Mouse (Mus musculus) heart, postnatal 0 days (tissue): ENCODE measurements around the gene Scamp2. TPM values are rescaled to one million over a fixed set of nuclear protein-coding genes. Genes with fewer than 3 reads are reported as not detected.

Experiments
- ATAC-seq: fragments of 200-750 bp; cut with Nextera tagmentation; 2 replicates; pipeline ENCODE4 v1.8.0; 2017; ENCODE audit warnings: low read depth, moderate number of reproducible peaks, moderate library complexity; ENCODE audit not compliant: insufficient read depth
- DNase-seq: peaks from one replicate; pipeline ENCODE4 v3.0.0-alpha.2; 2016; ENCODE audit warnings: low spot score
- H3K27ac ChIP-seq: fragments of 300-500 bp; sonication (generic); 2 replicates; pipeline ENCODE4 v1.5.1; 2014; ENCODE audit warnings: low read depth, mild to moderate bottlenecking
- H3K27me3 ChIP-seq: fragments of 300-500 bp; sonication (generic); 2 replicates; pipeline ENCODE4 v1.6.1; 2014; ENCODE audit warnings: low read length, mixed read lengths; ENCODE audit not compliant: control insufficient read depth, insufficient read depth
- H3K36me3 ChIP-seq: fragments of 300-500 bp; sonication (generic); replicated peaks from 2 replicates; pipeline ENCODE4 v1.6.1; 2014; ENCODE audit warnings: low read length, mixed read lengths; ENCODE audit not compliant: control insufficient read depth, insufficient read depth
- H3K4me1 ChIP-seq: fragments of 300-500 bp; sonication (generic); 2 replicates; pipeline ENCODE4 v1.6.1; 2014; ENCODE audit warnings: antibody characterized with exemption; ENCODE audit not compliant: control insufficient read depth, insufficient read depth
- H3K4me2 ChIP-seq: fragments of 300-500 bp; sonication (generic); 2 replicates; pipeline ENCODE4 v1.6.1; 2014; ENCODE audit warnings: low read depth, mild to moderate bottlenecking, low read length, moderate library complexity
- H3K4me3 ChIP-seq: fragments of 300-500 bp; sonication (generic); 2 replicates; pipeline ENCODE4 v1.5.1; 2014; ENCODE audit warnings: low read depth, low read length
- H3K9ac ChIP-seq: fragments of 300-500 bp; sonication (generic); replicated peaks from 2 replicates; pipeline ENCODE4 v1.6.1; 2014; ENCODE audit warnings: low read depth, low read length, mixed read lengths
- H3K9me3 ChIP-seq: fragments of 300-500 bp; sonication (generic); replicated peaks from 2 replicates; pipeline ENCODE4 v1.6.1; 2016; ENCODE audit warnings: low read length; ENCODE audit not compliant: control insufficient read depth
- CTCF ChIP-seq: IDR thresholded peaks from 2 replicates; pipeline ENCODE4 v1.5.1; 2016; ENCODE audit warnings: antibody characterized with exemption, control low read depth, low read depth
- EP300 ChIP-seq: IDR thresholded peaks from 2 replicates; pipeline ENCODE4 v1.6.1; 2016; ENCODE audit warnings: antibody characterized with exemption, low read depth
- WGBS: fragments of 180-500 bp; shearing (Covaris S2); extraction: QIAGEN DNeasy Blood & Tissue Kit; methylation state at CpG from one replicate; pipeline ENCODE4 v1.1.7; 2014; 5-methylcytosine and 5-hydroxymethylcytosine counted together
- polyA plus RNA-seq: library from polyadenylated mRNA; unstranded; fragments of >200 nt; fragmentation: Nextera tagmentation; extraction: Ambion mirVana; gene quantifications from 2 replicates; pipeline ENCODE4 v1.2.1, GENCODE M21; 2015
- total RNA-seq: library from RNA; depleted of rRNA; stranded (reverse); fragments of >200 nt; gene quantifications from 2 replicates; pipeline ENCODE4 v1.2.3, GENCODE M21; 2014; ENCODE audit warnings: low replicate concordance

Gene Scamp2
- total and polyA plus RNA-seq, 2 experiments from 2014 or later, result 45.9 to 91.7 TPM

- WGBS, result 70% methylated on average over 2 of the region's 2 CpGs
- no peaks in the 10 kb centered on the region for H3K9me3 ChIP-seq
Observed at GRCm38 (mm10) chr9:57559568-57559967, 1.2 kb upstream of the Scamp2 start.

GRCm38 (mm10) chr9:57560263-57560662 is 480 bp upstream of the Scamp2 start:
- WGBS, result 26% methylated on average over 7 of the region's 7 CpGs
- DNase-seq (no peak), ATAC-seq (no peak)
- Histone ChIP-seq H3K27me3 (no peaks in the 10 kb centered on the region), H3K4me1 (peaks cover 32% of the 10 kb centered on the region), H3K36me3 (no peaks in the 10 kb centered on the region), H3K4me2 (peak overlapping the region; percentile 81), H3K27ac (peak overlapping the region; percentile 73), H3K9ac (peak overlapping the region; percentile 61; the same call in 1 of the 2 replicates), H3K4me3 (peak overlapping the region; percentile 69), H3K9me3 (no peaks in the 10 kb centered on the region)
- TF ChIP-seq EP300 (no peak), CTCF (no peak)

More at GRCm38 (mm10) chr9:57559568-57559967, 1.2 kb upstream of the Scamp2 start:
- Histone ChIP-seq H3K36me3 (no peaks in the 10 kb centered on the region), H3K27me3 (no peaks in the 10 kb centered on the region), H3K4me3 (no peak overlapping the region), H3K4me2 (no peak overlapping the region), H3K9ac (no peak overlapping the region), H3K4me1 (peaks cover 32% of the 10 kb centered on the region), H3K27ac (no peak overlapping the region)
- DNase-seq, result no peak
- TF ChIP-seq CTCF, result no peak
- TF ChIP-seq EP300, result no peak
- ATAC-seq, result no peak

- Histone ChIP-seq H3K27ac (0 out of 2 replicates have a peak overlapping the region, but pooled peaks have one; percentile 32), H3K27me3 (no peaks in the 10 kb centered on the region), H3K36me3 (no peaks in the 10 kb centered on the region), H3K9ac (0 out of 2 replicates have a peak overlapping the region, but pooled peaks have one; percentile 11), H3K9me3 (no peaks in the 10 kb centered on the region), H3K4me1 (peaks cover 43% of the 10 kb centered on the region), H3K4me2 (peak overlapping the region; percentile 81), H3K4me3 (peak overlapping the region; percentile 69)
- DNase-seq (no peak), ATAC-seq (no peak)
- TF ChIP-seq CTCF (no peak), EP300 (no peak)
- WGBS, result 70% methylated on average over 13 of the region's 13 CpGs
Observed at GRCm38 (mm10) chr9:57561711-57562099, 962 bp downstream of the Scamp2 start.

DNA sequence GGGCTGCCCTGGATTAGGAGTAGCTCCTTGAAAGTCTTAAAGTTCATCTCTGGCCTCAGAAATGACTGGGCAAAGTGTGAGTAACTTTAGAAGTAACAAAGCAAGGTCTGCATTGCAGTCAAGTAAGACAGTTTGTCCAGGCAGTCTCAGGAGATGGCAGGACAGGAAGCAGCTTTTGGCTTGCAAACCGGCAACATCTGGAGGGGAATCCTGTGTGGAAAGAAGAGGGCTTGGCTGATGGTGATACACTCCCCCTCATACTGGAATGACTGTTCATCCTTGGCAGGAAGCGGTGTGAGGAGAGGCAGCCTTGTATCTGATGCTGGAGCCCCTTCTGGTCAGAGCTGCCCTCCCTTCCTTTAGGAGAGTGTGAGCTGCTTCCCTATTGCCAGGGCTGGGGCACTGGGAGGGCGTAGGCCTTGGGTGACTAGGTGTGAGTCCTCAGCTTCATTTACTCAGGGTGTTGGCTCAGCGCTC is 2.2 kb downstream of the Scamp2 start:
- peak; percentile 79 for DNase-seq
- Histone ChIP-seq H3K9me3 (no peaks in the 10 kb centered on the region), H3K36me3 (peaks cover 1% of the 10 kb centered on the region; the same call in 1 of the 2 replicates), H3K9ac (0 out of 2 replicates have a peak overlapping the region, but pooled peaks have one; percentile 11), H3K4me1 (peaks cover 43% of the 10 kb centered on the region), H3K4me3 (no peak overlapping the region), H3K27me3 (no peaks in the 10 kb centered on the region), H3K27ac (peak overlapping the region; percentile 78), H3K4me2 (peak overlapping the region; percentile 81)
- TF ChIP-seq CTCF (no peak), EP300 (peak; percentile 80)
- WGBS, result 50% methylated on average over 4 of the region's 4 CpGs
- ATAC-seq, result peak; percentile 22; the same call in 1 of the 2 replicates

DNA sequence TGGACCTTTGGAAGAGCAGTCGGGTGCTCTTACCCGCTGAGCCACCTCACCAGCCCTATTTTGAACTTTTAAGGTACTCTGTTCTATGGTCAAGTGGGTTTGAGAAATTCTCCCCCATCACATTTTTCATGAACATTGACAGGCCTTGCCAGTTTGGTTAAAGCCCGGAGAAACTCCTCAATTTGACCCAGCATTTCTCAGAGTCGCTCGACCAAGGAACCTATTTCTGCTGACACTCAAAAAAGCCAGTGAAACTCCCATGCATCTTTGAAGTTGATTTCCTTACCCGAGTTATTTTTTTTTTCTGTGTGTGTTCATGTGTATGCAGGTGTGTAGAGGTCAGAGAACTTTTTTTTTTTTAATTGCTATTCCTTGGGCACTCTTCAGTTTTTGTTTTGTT is 3.9 kb downstream of the Scamp2 start:
- ATAC-seq (no peak), DNase-seq (no peak)
- no peak overlapping the region for H3K4me3 ChIP-seq
- TF ChIP-seq CTCF, result no peak
- TF ChIP-seq EP300, result no peak
- peaks cover 43% of the 10 kb centered on the region for H3K4me1 ChIP-seq
- no peak overlapping the region for H3K9ac ChIP-seq
- 89% methylated on average over 6 of the region's 6 CpGs for WGBS
- H3K4me2 ChIP-seq, result no peak overlapping the region
- H3K9me3 ChIP-seq, result no peaks in the 10 kb centered on the region
- no peak overlapping the region for H3K27ac ChIP-seq
- H3K27me3 ChIP-seq, result no peaks in the 10 kb centered on the region
- H3K36me3 ChIP-seq, result peaks cover 18% of the 10 kb centered on the region; the same call in 1 of the 2 replicates

- Histone ChIP-seq H3K4me2 (peak overlapping the region; percentile 30; the same call in 1 of the 2 replicates), H3K9ac (no peak overlapping the region), H3K4me1 (peaks cover 38% of the 10 kb centered on the region), H3K36me3 (peaks cover 18% of the 10 kb centered on the region), H3K4me3 (no peak overlapping the region), H3K27me3 (no peaks in the 10 kb centered on the region), H3K9me3 (no peaks in the 10 kb centered on the region), H3K27ac (peak overlapping the region; percentile 36)
- DNase-seq (peak; percentile 30), ATAC-seq (no peak)
- no peak for TF ChIP-seq CTCF
- 25% methylated on average over 10 of the region's 10 CpGs for WGBS
Observed at GRCm38 (mm10) chr9:57565741-57566221, 5.0 kb downstream of the Scamp2 start.
